Mouse (Mus musculus) macrophage (primary cell): ENCODE data around the gene Spata31d1d. TPM values are rescaled to one million over a fixed set of nuclear protein-coding genes. Genes with fewer than 3 reads are reported as not detected.
"Not testable (repeated sequence)": the region's sequence is repeated elsewhere in the genome, so short reads cannot be mapped to it uniquely, and the experiment has no call there.

Experiments used
- H3K27ac ChIP-seq: fragments of 350-480 bp; formaldehyde crosslinking; 2 replicates; pipeline ENCODE4 v1.9.0; 2021
- H3K36me3 ChIP-seq: fragments of 350-480 bp; formaldehyde crosslinking; 2 replicates; pipeline ENCODE4 v1.9.0; 2021; ENCODE audit errors: inconsistent target
- H3K4me3 ChIP-seq: fragments of 350-480 bp; formaldehyde crosslinking; 2 replicates; pipeline ENCODE4 v1.9.0; 2021; ENCODE audit errors: inconsistent target
- H3K79me2 ChIP-seq: fragments of 350-480 bp; formaldehyde crosslinking; 2 replicates; pipeline ENCODE4 v1.9.0; 2021; ENCODE audit errors: inconsistent target
- WGBS: methylation state at CpG from one replicate; pipeline ENCODE4 v1.1.7; 2026; ENCODE audit warnings: inconsistent platforms; ENCODE audit not compliant: missing documents; 5-methylcytosine and 5-hydroxymethylcytosine counted together
- polyA plus RNA-seq: library from polyadenylated mRNA; stranded (reverse); fragments of 250-400 nt; gene quantifications from 3 replicates; pipeline ENCODE4 v1.2.4, GENCODE M21; 2018; ENCODE audit warnings: inconsistent platforms

The Spata31d1d gene
- polyA plus RNA-seq, 1 experiment from 2014 or later: not detected

GRCm38 (mm10) chr13:59746164-59746563, 14.6 kb upstream of the Spata31d1d start:
- H3K79me2 ChIP-seq: no peaks in the 10 kb centered on the region
- WGBS: 96% methylated on average over 6 of the region's 6 CpGs

GRCm38 (mm10) chr13:59745462-59745861, 13.9 kb upstream of the Spata31d1d start:
- Histone ChIP-seq H3K36me3 (no peaks in the 10 kb centered on the region), H3K4me3 (no peak overlapping the region), H3K27ac (no peak overlapping the region), H3K79me2 (no peaks in the 10 kb centered on the region)
- WGBS: 55% methylated on average over 5 of the region's 6 CpGs

More at GRCm38 (mm10) chr13:59746164-59746563, 14.6 kb upstream of the Spata31d1d start:
- no peaks in the 10 kb centered on the region for H3K36me3 ChIP-seq
- no peak overlapping the region for H3K4me3 ChIP-seq
- no peak overlapping the region for H3K27ac ChIP-seq

GRCm38 (mm10) chr13:59741697-59742096, 10.1 kb upstream of the Spata31d1d start:
- 36% methylated on average over 10 of the region's 10 CpGs for WGBS
- Histone ChIP-seq H3K4me3 (no peak overlapping the region), H3K79me2 (no peaks in the 10 kb centered on the region), H3K36me3 (no peaks in the 10 kb centered on the region), H3K27ac (no peak overlapping the region)

DNA sequence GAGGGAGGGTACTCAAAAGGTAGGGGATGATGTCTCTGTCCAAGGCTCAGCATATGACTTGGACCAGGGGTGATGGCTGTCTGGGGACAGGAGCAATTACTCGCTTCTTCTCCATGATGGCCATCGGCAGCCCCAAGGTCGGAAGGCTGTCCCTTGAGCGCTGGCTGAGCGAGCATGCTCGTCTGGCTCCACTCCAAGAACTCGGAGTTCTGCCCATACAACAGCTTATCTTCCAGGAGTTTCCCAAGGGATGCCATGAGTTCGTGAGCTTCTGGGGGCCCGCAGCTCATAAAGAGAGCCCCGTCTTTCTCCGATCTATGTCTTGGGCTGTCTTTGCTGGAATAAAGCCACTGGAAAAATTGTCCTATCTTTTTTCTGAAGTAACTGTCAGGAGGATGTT, 9.5 kb upstream of the Spata31d1d start:
- H3K4me3 ChIP-seq: no peak overlapping the region
- WGBS: 94% methylated on average over 11 of the region's 11 CpGs
- no peaks in the 10 kb centered on the region for H3K36me3 ChIP-seq
- no peaks in the 10 kb centered on the region for H3K79me2 ChIP-seq
- H3K27ac ChIP-seq: no peak overlapping the region

DNA sequence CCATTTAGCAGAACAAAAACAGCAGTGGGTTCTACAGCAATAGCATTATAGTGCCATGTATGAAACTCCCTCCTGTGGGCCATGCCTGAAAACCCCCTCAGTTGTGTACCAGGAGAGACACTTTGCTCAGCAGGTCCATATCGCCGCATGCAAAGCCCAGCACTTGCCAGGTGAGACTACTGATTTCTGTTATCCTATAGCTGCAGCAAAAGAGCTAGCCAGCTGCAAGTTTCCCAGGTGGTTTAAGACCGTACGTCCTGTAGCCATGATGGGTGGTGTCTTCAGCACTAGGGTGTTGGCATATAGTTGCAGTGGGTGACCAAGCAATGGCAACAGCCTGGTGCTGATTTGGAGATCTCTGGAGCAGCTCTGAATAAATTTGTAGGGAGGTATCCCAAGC, 7.8 kb upstream of the Spata31d1d start:
- no peaks in the 10 kb centered on the region for H3K36me3 ChIP-seq
- H3K4me3 ChIP-seq: no peak overlapping the region
- WGBS: 94% methylated on average over 4 of the region's 4 CpGs
- H3K79me2 ChIP-seq: no peaks in the 10 kb centered on the region
- no peak overlapping the region for H3K27ac ChIP-seq

GRCm38 (mm10) chr13:59738455-59738854, 6.9 kb upstream of the Spata31d1d start:
- H3K36me3 ChIP-seq: no peaks in the 10 kb centered on the region
- H3K79me2 ChIP-seq: no peaks in the 10 kb centered on the region
- H3K27ac ChIP-seq: no peak overlapping the region
- H3K4me3 ChIP-seq: no peak overlapping the region
- 88% methylated on average over 2 of the region's 2 CpGs for WGBS

- no peaks in the 10 kb centered on the region for H3K36me3 ChIP-seq
- H3K79me2 ChIP-seq: no peaks in the 10 kb centered on the region
- H3K27ac ChIP-seq: no peak overlapping the region
- WGBS: 43% methylated on average over 2 of the region's 3 CpGs
- no peak overlapping the region for H3K4me3 ChIP-seq
Measured at GRCm38 (mm10) chr13:59735190-59735589, 3.6 kb upstream of the Spata31d1d start.

GRCm38 (mm10) chr13:59734347-59734746, 2.8 kb upstream of the Spata31d1d start:
- not testable (repeated sequence) for H3K36me3 ChIP-seq, H3K79me2 ChIP-seq, H3K4me3 ChIP-seq, H3K27ac ChIP-seq
- WGBS: 41% methylated on average over 5 of the region's 6 CpGs

DNA sequence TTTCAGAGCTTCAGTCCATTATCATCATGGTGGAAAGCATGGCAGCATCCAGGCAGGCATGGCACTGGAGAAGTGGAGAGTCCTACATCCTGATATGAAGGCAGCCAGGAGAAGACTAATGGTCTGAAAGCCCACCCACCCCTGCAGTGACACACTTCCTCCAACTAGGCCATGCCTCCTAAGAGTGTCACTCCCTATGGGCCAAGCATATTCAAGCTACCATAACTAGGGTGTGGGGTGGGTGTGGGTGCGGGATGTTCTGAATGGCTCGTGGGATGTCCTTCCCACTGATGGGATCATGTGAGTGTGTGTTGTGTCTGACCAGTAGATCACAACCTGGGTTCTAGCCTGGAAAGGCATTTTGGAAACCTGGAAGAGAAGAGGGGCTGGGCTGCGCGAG, 2.4 kb upstream of the Spata31d1d start:
- no peak overlapping the region for H3K27ac ChIP-seq
- WGBS: 100% methylated on average over 2 of the region's 4 CpGs
- H3K4me3 ChIP-seq: no peak overlapping the region

GRCm38 (mm10) chr13:59728378-59729093, 3.0 kb downstream of the Spata31d1d start:
- no peak overlapping the region for H3K4me3 ChIP-seq

More for the DNA sequence above, 2.4 kb upstream of the Spata31d1d start:
- Histone ChIP-seq H3K79me2 (no peaks in the 10 kb centered on the region), H3K36me3 (no peaks in the 10 kb centered on the region)

DNA sequence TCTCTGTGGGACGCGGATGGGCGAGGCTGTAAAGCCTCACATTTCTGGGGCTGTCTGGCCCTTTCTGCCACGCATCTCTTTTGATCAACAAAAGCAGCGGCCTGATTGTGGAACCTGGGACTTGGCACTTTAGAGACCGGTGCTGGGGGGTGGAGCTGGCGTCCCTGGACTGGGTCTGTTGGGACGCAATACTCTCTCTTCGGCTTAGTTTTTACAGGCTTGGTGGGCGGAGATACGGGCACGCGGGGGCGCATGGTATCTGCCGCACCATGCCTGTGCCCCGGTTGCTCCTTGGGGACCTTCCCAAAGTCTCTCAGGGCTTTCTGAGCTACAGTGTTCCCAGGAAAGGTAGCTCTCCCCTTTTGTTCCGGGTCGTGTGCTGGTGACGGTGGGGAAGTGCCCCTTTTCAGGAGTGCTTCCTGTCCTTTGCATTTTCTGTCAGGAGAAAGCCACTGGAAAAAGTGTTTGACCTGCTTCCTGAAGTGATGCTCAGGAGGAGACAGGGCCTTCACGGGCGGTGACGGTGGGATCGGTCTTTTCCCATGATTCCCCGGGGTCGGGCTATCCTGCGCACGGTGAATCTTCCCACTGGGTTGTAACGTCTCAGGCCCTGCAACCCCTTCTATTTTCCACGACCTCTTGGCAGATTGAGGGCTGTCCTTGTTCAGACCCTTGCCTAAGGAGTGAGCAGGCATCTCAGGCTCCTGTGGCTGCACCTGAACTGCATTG, 5.2 kb downstream of the Spata31d1d start:
- Histone ChIP-seq H3K79me2 (no peaks in the 10 kb centered on the region), H3K36me3 (no peaks in the 10 kb centered on the region), H3K27ac (no peak overlapping the region), H3K4me3 (no peak overlapping the region)
- 54% methylated on average over 29 of the region's 29 CpGs for WGBS

More at GRCm38 (mm10) chr13:59728378-59729093, 3.0 kb downstream of the Spata31d1d start:
- no peaks in the 10 kb centered on the region for H3K36me3 ChIP-seq
- WGBS: 27% methylated on average over 7 of the region's 7 CpGs
- no peaks in the 10 kb centered on the region for H3K79me2 ChIP-seq
- H3K27ac ChIP-seq: no peak overlapping the region

- WGBS: 73% methylated on average over 1 of the region's 1 CpGs
- H3K27ac ChIP-seq, H3K79me2 ChIP-seq, H3K4me3 ChIP-seq, H3K36me3 ChIP-seq: not testable (repeated sequence)
Measured at GRCm38 (mm10) chr13:59722089-59722488, 9.5 kb downstream of the Spata31d1d start.

GRCm38 (mm10) chr13:59719475-59719874, 12.1 kb downstream of the Spata31d1d start:
- no peak overlapping the region for H3K4me3 ChIP-seq
- H3K27ac ChIP-seq: no peak overlapping the region
- no peaks in the 10 kb centered on the region for H3K79me2 ChIP-seq
- 78% methylated on average over 1 of the region's 1 CpGs for WGBS
- no peaks in the 10 kb centered on the region for H3K36me3 ChIP-seq

DNA sequence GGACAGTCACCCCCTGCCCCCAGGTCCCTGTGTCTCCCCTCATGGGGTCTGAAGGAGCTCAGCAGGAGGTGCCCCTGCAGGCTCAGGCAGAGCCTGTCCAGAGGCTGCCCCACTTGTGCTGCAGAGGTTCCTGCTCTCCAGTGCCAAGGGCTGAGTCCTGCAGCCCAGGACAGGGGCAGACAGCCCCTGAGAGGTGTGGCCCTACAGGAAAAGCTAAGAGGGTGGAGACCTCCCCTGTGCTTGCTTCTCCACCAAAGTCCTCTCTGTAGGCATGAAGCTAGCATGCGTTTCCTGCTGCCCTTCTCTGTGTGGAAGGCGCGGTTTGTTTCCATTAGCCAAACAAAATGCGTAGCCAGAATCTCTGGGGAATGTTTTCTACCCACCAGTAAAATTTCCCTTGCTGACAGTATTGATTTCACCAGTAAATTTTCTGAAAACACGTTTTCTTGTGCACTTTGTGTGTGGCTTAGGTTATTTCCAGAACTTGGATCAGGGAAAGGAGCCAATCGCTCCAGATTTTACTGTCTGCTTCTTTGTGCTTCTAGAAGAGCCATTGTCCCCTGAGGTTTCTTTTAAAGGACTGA, 12.6 kb downstream of the Spata31d1d start:
- H3K27ac ChIP-seq, H3K4me3 ChIP-seq, H3K79me2 ChIP-seq, H3K36me3 ChIP-seq: not testable (repeated sequence)
- WGBS: 16% methylated on average over 6 of the region's 6 CpGs

DNA sequence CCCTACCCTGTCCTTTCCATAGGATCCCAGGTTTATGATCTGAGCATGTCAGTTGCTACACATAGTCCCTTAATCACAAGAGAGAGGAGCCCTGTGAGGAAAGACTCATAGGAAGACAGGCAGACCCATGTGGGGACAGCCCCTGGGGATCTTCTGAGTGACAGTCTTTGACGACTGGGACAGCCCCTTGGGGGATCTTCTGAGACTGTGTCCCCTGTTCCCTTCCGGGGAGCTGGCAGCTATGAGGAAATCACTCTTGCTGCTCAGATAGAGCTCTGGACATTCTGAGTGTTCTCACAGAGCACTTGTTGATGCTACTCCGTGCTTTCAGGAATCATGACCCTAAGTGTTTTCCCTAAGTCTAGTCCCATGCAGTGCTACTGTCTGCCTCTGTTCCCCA, 17.8 kb downstream of the Spata31d1d start:
- Histone ChIP-seq H3K79me2 (no peaks in the 10 kb centered on the region), H3K27ac (no peak overlapping the region), H3K4me3 (no peak overlapping the region), H3K36me3 (no peaks in the 10 kb centered on the region)
- WGBS: 63% methylated on average over 3 of the region's 3 CpGs
